Mouse (Mus musculus): ENCODE results near the gene Shisa5. TPM values are rescaled to one million over a fixed set of nuclear protein-coding genes. Genes with fewer than 3 reads are reported as not detected.
A peak's percentile ranks its signal among the peaks of the same experiment; 100 is the strongest.

Gene Shisa5
- total RNA-seq, 2 experiments from 2014 or later = 56.5 to 58.4 TPM

DNA sequence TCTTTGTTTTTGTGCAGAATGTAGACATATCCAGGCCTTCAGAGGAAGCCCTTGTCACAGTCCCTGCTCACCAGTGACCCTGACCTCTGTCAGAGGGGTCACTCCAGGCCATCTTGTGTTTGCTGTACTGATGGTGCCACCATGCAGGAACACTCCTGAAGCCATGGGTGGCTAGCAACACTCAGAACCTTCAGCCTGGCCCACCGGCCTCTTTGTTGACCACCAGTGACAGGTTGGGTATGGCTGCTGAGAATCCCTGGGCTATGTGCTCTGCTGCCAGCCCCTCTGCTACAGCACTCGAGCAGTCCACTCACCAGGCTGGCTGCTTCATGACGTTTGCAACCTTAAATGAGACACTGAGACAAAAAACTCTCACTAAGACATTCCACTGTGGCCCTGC is 8.1 kb upstream of the Shisa5 start:
- Histone ChIP-seq H3K27ac (no peak overlapping the region), H3K4me3 (no peak overlapping the region)
- no peak for DNase-seq (ENCODE audit: low spot score in 2 of 2)
- no peak for TF ChIP-seq CTCF (conservative IDR thresholded peaks at IDR 0.05)

- TF ChIP-seq CTCF (conservative IDR thresholded peaks at IDR 0.05) = no peak
- no peak for DNase-seq (ENCODE audit: low spot score in 2 of 2)
- no peak overlapping the region for H3K4me3 ChIP-seq
- H3K27ac ChIP-seq = no peak overlapping the region
Measured at GRCm38 (mm10) chr9:109031001-109031400, 7.4 kb upstream of the Shisa5 start.

DNA sequence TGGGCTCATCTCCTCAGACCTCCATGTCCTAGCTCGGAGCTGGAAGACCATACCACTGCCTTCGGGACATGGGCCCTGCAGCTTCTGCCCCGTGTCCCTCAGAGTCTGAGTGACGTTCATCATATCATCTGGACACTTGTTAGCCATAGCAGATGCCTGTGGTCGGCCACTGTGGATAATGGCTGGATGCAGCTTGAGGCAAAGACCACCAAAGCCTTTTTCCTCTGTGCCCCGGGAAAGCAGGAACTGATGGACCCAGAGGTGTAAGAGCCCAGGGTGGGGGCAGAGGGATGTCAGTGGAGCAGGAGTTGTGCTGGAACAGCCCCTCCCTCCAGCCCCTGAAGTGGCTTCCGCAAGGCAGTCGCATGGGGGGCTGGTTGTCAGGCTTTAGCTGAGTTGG is 6.7 kb upstream of the Shisa5 start:
- no peak for DNase-seq (ENCODE audit: low spot score in 2 of 2)
- Histone ChIP-seq H3K27ac (no peak overlapping the region), H3K4me3 (no peak overlapping the region)
- no peak for TF ChIP-seq CTCF (conservative IDR thresholded peaks at IDR 0.05)

DNA sequence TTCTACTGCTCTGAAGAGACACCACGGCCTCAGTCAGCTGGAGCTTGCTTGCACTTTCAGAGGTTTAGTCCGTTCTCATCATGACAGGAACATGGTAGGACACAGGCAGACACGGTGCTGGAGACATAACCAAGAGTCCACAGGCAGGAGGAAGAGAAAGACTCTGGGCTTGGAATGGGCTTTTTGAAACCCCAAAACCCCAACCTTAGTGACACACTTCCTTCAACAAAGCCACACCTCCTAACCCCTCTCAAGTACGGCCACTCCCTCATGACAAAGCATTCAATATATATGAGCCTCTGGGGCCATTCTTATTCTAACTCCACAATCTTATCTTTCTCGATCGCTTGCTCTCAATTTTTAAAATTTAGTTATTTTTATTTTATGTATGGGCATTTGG is 5.9 kb upstream of the Shisa5 start:
- DNase-seq (ENCODE audit: low spot score in 2 of 2) = no peak
- Histone ChIP-seq H3K4me3 (no peak overlapping the region), H3K27ac (no peak overlapping the region)
- TF ChIP-seq CTCF (conservative IDR thresholded peaks at IDR 0.05) = no peak

GRCm38 (mm10) chr9:109038901-109039364 is 568 bp downstream of the Shisa5 start:
- TF ChIP-seq CTCF (conservative IDR thresholded peaks at IDR 0.05) = no peak
- peak overlapping the region; percentile 73 for H3K27ac ChIP-seq
- DNase-seq (ENCODE audit: low spot score in 2 of 2) = no peak
- H3K4me3 ChIP-seq = peak overlapping the region; percentile 71

DNA sequence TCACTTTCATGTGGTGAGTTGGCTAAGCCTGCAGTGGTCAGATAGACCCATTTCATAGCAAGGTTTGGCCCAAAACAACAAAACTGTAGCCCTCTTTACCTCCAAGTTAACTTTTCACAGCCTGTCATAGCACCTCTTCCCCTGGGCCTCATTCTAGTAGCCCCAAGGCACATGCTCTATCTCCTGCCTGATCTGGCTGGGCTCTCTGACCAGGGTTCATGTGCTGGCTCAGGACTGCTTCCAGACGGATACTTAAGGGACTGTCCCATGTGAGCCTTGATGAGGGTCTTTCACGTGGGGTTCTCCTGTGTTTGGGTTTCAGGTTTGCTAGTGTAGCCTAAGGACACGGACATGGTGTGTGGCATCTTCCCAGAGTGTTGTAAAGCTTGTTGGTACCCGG is 1.3 kb downstream of the Shisa5 start:
- no peak for DNase-seq (ENCODE audit: low spot score in 2 of 2)
- no peak overlapping the region for H3K27ac ChIP-seq
- H3K4me3 ChIP-seq = no peak overlapping the region
- no peak for TF ChIP-seq CTCF (conservative IDR thresholded peaks at IDR 0.05)

DNA sequence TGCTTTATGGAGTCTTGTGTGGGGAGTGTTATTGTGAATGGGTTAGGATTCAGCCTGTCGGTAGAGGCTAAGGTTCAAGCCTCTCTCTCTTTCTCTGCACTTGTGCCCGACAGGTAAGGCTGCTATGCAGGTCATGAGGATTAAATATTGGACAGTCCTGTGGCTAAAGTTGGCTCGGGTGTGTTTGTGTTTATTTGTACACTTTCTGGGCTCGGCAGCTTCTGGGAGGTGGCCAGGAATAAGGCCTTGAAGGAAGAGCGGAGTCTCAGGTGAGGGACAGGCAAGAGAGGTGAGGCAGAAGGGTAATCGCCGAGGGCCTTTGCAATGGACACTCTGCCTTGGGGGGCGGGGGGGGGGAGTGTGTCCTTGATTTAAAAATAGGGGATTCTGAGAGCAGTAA is 1.9 kb downstream of the Shisa5 start:
- Histone ChIP-seq H3K27ac (no peak overlapping the region), H3K4me3 (no peak overlapping the region)
- TF ChIP-seq CTCF (conservative IDR thresholded peaks at IDR 0.05) = no peak
- DNase-seq (ENCODE audit: low spot score in 2 of 2) = no peak

DNA sequence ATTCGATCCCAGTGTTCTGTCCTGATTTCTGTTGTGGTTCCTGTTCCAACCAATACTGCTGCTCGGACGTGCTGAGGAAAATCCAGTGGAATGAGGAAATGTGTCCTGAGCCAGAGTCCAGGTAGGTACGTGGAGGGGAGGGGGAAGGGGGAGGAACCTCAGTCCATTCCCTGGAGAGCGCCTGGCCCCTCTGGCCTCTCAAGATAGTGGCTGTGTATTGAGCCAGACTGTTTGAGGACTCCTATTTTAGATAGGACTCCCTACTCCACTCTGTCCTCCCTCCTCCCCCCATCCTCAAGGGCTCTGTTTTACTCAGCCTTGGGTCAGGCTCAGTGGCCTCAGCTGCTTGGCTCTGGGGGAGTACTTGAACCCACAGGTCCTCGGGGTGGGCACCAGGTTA is 2.5 kb downstream of the Shisa5 start:
- DNase-seq (ENCODE audit: low spot score in 2 of 2) = no peak
- no peak overlapping the region for H3K4me3 ChIP-seq
- TF ChIP-seq CTCF (conservative IDR thresholded peaks at IDR 0.05) = no peak
- no peak overlapping the region for H3K27ac ChIP-seq

DNA sequence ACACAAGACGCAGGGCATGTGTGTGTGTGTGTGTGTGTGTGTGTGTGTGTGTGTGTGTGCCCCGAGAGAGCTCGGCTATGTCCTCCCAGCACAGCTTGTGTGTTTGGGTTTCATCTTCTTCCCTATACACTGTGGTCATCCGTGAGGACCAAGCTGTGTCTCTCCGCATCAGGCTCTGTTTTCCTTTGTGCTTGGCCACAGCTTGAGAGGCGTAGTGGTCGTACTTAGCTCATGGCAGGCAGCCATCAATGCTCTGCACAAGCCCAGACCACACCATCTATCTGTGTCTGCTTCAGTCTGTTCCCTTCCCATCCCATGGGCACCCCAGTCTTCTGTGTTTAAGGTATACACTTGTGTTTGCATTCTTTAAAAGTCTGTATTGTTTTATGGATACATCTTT is 3.0 kb downstream of the Shisa5 start:
- DNase-seq (ENCODE audit: low spot score in 2 of 2) = no peak
- Histone ChIP-seq H3K27ac (no peak overlapping the region), H3K4me3 (no peak overlapping the region)
- TF ChIP-seq CTCF (conservative IDR thresholded peaks at IDR 0.05) = no peak

DNA sequence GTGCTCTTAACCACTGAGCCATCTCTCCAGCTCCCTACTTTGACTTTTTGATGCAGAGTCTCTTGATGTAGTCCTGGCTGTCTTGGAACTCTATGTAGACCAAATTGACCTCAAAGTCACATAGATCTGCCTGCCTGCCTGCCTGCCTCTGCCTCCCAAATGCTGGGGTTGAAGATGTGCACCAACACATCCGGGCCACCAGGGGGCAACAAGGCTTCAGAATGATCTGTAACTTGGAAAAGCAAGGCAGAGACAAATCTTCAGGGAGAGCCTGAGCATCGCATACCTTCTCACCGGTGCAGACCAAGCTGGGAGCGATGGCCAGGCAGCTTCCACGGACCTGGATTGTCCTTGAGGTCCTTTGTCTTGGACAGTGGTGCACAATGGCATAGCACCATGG is 7.9 kb downstream of the Shisa5 start:
- H3K27ac ChIP-seq = no peak overlapping the region
- no peak overlapping the region for H3K4me3 ChIP-seq
- DNase-seq (ENCODE audit: low spot score in 2 of 2) = no peak
- TF ChIP-seq CTCF (conservative IDR thresholded peaks at IDR 0.05) = peak; percentile 79

DNA sequence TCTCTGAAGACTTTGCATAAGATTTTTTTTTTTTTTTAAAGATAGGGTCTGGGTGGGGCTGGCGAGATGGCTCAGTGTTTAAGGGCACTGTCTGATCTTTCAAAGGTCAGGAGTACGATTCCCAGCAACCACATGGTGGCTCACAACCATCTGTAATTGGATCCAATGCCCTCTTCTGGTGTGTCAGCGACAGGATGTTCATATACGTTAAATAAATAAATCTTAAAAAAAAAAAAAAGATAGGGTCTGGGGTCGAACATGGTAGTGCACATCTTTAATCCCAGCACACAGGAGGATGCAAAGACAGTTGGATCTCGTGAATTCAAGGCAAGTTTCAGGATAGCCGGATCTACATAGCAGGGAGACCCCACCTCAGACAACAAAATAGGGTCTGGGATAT is 11.0 kb downstream of the Shisa5 start:
- Histone ChIP-seq H3K27ac (no peak overlapping the region), H3K4me3 (no peak overlapping the region)
- DNase-seq (ENCODE audit: low spot score in 2 of 2) = no peak
- TF ChIP-seq CTCF (conservative IDR thresholded peaks at IDR 0.05) = no peak

DNA sequence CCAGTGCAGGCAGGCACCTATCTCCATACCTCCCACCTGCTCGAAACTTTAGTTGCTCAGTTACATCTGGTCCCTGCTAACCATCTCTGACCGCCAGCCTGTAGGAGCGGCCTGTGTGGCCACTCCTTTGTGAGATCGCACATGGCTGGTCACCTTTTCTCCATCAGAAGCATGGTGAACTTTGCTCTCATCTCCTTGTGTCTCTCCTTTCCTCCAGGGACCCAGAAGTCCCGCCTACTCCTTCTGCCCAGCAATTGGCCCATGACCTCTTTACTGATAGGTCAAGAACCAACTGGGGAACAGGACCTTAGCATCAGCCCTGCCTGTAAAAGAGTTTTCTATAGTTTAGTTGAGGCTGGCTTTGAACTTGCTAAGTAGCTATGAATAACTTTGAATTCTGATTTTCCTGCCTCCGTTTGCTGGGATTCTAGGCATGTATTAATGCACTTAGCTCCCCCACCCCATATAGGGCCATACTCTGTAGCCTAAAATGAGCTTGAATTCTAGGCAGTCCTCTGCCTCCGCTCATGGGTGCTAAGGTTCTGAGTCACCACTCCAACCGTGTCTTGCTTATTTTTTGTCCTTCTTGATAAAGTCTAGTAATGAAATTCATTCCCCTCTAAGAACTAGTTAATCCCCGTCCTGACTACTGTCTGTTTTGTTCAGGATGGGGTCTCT is 11.8 kb downstream of the Shisa5 start:
- Histone ChIP-seq H3K27ac (no peak overlapping the region), H3K4me3 (no peak overlapping the region)
- DNase-seq (ENCODE audit: low spot score in 2 of 2) = no peak
- TF ChIP-seq CTCF (conservative IDR thresholded peaks at IDR 0.05) = no peak

GRCm38 (mm10) chr9:109050674-109050997 is 12.3 kb downstream of the Shisa5 start:
- no peak for TF ChIP-seq CTCF (conservative IDR thresholded peaks at IDR 0.05)
- no peak overlapping the region for H3K4me3 ChIP-seq
- no peak for DNase-seq (ENCODE audit: low spot score in 2 of 2)

DNA sequence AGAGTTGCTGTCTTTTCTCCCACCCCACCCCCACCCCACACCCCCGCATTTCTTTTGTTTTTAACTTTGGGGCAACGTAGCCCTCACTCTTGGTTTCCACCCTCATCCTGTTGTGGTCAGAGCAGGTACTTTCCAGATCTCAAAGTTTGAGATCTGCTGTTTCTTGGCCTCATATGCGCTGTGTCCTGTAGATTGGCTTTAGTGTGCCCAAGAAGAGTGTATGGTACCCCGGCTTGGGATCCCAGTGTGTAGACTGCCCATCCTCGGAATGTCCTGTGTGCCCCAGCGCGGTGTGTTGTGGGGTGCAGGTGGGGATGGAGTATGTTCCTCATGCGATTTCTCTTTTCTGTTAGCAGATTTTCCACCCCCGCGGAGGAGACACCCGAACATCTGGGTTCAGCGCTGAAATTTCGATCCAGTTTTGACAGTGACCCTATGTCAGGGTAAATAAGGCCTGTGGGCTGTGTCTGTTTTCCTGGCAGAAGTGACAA is 12.7 kb downstream of the Shisa5 start:
- no peak overlapping the region for H3K27ac ChIP-seq
- no peak for TF ChIP-seq CTCF (conservative IDR thresholded peaks at IDR 0.05)
- no peak for DNase-seq (ENCODE audit: low spot score in 2 of 2)
- H3K4me3 ChIP-seq = no peak overlapping the region

More at GRCm38 (mm10) chr9:109050674-109050997, 12.3 kb downstream of the Shisa5 start:
- no peak overlapping the region for H3K27ac ChIP-seq
